Mouse (Mus musculus) frontal cortex, postnatal 14 days (tissue): ENCODE measurements at regions not wholly inside any gene's neighbourhood (a gene's known extent, or its start where the extent isn't known, plus 50 kb on each side); places are given as distances from the start of the nearest gene placed in this dataset.

Source experiments
- DNase-seq, 2 experiments: peaks; one replicate each; pipeline ENCODE4 v3.0.0; 2022; ENCODE audit warnings: low spot score in 2 of 2

DNA sequence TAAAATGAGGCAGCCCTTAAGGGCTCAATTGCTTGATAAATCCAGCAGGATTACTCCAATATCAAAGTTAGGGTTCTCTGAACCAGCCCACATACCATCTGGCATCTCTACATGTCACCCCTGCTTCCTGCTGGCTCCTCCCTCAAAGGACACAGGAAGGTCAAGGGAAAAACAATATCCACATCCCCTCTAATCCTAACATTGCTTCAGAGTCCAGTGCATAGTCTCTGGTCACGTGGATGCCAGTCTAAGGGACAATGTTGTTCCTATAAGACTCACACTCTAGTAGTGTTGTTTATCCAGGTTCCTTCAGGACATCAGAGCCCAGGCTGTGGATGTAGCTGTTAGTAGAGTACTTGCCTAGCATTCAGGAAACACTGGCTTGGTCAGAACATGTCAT, 124.9 kb upstream of the Foxa2 start:
- DNase-seq = no peak

DNA sequence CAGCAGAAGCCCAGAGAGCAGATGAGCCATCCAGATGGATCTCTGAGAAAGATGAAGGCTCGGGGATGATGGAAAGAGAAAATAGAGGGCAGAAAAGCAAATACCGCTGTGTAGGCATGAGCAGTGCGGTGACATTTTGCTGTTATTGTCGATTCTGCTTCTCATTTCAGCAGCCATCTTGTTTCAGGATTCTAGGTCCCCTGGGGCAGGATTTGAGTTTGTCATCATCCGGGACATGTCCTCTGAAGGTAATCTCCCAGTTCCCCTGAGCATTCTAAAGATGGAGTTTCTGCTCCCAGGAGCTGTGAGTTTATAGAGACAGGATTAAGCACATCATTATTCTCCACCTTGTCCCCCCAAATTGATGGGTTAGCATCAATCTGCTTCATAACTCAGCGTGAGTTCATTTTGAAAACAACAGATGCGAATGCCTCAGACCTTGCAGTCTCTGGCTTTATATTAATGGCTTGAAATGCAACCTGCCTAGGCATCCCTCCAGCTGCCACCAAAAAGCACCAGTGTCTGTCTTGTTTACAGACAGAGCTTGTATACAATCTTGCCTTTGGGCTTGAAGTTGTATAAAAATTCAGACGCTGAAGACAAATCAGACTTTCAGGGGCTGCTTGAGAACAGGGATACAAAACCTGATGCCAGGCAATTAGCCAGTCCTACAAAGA, 128.6 kb upstream of the Foxa2 start:
- no peak for DNase-seq

DNA sequence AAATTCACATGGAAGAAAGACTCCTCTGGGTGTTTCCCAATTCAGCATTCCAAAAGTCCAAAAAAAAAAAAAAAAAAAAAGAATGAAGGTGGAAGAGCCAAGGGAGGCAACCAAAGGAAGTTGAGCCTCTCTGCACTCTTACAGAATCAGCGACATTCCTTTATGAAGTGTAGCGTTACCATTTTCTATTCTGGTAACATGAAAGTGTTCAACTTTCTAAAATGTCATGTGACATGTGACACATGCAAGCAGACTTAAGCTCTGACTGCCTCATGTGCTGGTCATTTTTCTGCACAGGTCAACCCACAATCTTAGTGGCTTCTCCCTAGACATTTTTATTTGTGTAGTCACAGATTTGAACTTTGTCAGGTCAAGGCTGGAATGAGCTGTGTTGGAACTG, 133.5 kb upstream of the Foxa2 start:
- no peak for DNase-seq

DNA sequence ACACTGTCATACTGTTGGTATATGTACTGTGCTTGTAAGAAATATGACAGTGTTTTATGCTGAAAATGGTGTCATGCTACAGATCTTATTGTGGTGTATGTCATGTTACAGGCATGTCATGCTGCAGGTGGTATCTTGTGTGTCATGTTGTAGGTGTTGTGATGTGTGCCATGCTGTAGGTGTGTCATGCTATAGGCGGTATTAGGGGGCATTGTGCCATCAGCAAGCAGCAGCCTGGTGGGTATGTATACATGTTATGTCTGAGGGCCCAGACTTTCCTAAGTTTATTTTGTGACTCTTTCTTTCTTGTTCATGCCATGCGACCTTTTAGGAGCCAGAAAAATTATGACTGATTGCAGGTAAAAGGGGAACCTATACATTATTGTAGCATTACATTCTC, 134.7 kb upstream of the Foxa2 start:
- no peak for DNase-seq

DNA sequence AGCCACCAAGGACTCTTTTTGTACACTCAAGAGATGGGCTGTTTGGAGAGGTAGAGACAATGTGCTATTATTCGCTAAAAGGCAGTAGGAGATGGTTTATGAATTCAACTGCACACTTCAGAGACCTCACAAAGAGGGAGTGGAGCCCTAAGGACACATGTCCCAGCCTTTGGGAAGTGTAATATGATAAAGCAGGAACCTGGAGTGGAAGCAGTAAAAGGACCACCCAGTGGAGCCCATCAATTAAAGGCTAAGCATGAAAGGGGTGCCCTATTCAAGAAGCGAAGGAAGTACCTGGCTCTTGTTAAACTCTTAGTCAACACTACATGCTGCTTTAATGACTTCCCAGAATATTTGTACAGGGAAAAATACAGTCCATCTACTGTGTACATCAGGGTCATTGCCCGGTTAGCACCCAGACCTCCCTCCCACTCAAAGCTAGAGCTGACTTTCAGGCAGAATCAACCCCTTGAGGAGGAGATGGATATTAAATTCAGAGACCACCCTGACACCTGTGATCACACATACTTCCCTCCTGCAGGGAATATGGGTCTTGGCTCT, 135.8 kb upstream of the Foxa2 start:
- DNase-seq = no peak

DNA sequence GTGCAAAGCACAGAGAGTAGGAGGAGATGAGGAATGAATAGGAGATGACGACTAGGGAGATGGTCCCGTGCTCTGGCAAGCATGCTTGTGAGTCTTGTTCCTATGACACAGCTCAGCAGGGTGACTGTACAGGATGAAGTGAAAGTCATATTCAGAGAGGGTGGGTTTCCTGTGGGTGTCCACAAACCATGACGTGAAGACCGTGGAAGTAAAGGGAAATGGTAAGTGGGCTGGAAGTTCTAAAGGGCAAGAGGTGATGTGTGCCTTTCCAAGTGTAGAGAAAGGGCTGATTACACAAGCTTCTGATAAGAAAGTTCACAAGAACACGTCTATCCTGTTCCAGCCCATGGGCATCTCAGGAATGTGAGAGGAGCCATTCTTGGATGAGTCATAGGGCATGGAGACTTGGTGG, 138.0 kb upstream of the Foxa2 start:
- no peak for DNase-seq

DNA sequence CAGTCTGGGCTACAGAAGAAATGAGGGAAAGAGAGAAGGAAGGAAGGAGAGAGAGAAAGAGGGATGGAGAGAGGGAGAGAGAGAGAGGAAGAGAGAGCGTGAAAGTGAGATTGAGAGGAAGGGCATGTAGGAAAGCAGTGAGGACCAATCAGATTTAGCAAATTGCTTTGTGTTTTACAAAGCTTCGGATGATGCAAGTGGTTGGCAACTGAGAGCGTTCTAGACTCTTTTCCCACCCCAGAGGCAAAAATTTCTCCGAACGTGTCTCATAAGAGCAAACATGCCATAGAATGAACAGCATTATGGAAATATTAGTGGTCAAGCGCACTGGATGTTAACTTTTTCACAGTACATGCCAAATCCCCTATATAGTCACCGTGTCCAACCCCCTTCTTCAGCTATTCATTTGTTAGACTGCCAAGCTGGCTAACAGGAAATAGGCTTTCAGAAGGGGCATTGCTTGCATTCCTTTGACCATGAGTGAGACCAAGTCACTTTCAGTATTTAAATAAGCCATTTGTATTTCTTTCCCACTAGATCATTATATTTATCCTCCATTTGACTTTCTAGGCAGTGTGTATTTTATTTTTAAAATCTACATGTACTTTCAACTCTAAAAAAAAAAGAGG, 139.7 kb upstream of the Foxa2 start:
- DNase-seq = no peak

DNA sequence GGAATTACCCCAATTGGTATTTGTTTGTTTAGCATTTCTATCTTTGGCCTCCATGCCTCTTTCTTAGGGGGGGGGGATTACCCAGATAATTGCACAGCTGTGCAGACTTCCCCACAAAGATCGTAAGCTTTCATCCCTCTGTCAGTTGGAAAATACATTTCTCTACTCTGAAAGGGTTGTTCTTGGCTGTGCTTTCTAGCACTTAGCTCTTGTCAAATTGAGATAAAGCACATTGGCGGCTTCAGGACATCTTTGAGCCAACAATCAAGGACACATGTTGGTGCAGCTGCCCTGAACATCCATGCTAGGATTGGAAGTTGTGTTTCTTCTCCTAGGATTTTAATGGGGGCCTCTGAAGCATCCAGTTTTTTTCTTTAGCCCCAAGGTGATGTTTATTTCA, 142.1 kb upstream of the Foxa2 start:
- DNase-seq = no peak

DNA sequence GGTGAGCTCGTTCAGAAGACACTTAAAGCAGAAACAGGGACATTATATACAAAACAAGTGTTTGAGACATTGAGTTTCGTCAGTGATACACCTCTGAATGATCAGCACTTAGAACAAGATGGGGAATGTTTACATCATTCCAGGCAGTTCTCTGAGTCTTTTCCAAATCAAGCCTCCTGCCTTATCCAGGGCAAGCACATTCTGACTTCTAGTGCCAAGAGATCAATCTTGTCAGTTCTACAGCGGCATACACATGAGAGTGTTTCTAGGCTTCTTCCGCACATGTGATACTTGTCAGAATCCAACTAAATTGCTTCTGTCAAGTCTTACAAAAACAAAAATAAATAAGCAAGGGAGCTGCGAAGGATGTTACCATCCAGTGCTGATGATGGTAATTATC, 142.5 kb upstream of the Foxa2 start:
- DNase-seq = no peak

DNA sequence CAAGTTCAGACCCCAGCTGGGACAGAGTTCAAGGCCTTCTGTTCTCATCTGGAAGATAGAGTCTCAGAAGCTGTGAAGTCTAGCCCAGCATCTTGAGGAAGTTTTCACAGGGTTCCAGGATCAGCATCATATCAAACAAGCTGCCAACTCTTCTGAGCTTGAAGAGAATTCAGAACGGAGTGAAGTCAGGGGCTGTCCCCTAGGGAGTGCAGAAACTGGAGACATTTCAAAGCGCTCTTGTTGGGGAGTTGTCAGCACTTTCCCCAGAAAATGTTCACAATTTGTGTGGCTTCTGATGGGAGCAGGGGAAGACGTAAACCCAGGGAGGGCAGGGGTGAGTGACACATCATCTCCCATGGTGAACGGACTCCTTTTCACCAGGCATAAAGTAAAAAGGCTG, 146.2 kb upstream of the Foxa2 start:
- DNase-seq = no peak

DNA sequence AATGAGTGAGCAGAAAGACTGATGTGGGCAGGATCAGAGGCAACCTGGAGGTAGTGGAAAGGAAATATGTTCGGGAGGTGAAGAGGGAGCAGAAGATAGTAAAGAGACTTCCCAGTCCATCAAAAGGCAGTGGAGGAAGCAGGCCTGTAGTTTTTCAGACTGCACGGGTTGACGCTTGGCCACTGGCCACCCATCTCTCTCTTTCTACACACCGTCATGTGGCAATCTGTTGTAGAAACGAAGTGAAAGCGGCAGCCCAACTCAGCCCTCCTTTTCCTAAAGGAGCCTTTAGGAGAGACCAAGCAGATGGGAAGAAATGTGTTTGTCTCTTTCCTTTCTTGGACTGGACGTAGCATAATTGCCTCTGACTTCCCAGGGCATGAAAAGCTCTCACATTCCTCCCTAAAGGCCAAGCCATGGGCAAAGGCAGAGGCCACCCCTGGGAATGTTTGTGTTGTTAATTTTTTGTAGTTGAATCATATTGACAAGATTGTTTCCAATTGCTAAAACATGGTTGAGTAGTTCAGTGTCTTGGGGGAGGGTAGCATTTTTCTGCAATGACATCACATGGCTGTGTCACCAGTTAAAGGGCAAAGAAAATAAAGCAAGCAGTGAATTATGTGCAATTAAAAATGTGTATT, 150.7 kb upstream of the Foxa2 start:
- DNase-seq = no peak

DNA sequence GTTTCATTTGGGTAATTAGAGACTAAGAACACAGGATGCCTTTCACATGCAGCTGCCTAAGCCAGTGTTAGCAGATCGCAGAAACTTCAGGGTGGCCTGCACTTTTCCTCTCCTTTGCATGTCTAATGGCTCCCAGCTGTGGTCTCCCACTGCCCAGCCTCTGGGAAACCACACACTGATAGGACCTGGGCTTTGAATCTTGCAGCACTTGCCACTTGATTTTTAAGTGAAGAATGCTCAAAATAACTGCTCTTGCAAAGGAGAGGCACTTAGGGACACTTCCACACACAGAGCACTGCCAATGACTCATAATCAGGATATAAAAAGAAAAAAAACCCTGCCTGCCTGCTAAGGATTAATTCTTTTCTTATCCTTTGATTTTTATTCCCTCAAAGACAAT, 159.9 kb upstream of the Foxa2 start:
- peak in 1 of 2 experiments; percentile 10 for DNase-seq

DNA sequence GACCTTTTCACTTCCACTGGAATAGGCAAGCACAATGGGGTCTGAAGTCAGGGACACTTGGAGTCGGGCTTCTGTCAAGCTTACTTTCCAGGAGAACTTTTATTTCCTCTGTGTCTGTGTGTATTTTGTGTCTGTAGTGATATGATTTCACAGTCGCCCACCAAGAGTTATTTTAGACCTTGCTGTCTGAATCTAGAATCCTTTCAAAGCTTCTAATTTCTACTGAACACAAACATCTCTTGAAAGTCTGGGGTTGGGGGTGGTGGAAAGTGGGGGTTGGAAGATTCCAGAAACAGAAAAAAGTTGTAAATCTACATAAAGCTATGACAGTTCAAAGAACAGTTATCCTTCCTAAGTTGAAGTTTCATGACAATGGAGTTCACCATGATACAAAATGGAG, 164.0 kb upstream of the Foxa2 start:
- DNase-seq = no peak

DNA sequence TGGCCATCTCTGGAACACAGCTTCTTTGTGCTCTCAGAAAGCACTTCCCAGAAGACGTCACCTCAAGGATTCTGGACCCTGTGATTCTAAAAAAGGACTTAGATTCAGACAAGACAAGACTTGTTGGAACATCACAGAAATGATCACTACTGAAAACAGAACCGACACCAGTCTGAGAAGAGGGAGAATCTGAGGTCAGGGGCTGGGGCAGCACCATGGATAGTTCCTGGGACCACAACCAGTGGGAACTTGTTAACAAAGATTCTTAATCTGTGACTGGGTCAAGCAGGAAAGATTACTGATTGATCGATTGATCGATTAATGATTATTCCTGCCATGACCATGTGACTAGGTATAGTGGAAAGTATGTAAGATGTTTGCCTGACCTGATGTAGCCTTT, 170.4 kb upstream of the Foxa2 start:
- DNase-seq = no peak

DNA sequence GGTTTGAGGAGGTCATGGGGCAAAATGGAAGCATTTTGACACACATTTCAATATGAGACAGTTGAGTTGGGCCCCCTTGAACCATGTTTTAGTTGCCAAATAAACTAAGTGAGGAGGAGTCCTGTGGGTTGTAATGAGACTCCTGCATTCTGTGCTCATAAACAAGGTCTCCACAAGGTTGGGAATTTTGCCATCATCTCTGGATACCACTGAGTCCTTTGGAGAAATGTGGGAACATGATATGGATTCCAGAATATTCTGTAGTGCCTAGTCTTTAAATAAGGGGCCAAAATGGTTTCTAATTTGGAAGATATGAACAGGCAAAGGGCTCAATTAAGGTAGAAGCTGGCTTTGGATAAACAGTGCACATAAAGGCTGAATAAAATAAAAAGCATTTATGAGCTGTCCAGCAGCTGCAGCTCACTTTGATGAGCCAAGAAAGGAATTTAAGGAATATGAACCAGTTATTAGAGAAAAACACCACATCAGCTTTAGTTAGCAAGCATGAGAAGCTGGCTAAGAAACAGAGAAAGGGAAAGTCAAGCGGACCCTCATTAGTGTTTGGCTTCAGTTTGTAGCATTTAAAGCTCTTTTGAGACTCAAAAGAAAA, 161.3 kb upstream of the Sstr4 start:
- no peak for DNase-seq

DNA sequence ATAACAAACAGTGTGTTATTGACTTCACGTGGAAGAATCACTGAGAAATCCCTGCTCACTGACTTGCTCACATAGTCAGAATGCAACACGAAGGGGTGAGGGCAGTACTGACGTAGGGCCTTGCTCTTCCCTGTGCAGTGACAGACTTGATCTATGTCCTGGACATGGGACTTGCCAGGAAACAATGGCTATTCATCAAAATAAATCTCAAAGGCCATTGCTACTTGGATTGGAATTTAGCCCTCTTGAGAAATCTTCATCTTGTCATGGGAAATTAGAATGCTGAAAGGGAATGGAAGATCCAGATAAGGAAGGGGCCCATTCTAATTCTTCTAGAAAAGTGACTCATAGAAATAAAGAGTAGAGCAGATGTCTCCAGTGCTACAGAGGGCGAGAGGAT, 158.0 kb upstream of the Sstr4 start:
- no peak for DNase-seq

DNA sequence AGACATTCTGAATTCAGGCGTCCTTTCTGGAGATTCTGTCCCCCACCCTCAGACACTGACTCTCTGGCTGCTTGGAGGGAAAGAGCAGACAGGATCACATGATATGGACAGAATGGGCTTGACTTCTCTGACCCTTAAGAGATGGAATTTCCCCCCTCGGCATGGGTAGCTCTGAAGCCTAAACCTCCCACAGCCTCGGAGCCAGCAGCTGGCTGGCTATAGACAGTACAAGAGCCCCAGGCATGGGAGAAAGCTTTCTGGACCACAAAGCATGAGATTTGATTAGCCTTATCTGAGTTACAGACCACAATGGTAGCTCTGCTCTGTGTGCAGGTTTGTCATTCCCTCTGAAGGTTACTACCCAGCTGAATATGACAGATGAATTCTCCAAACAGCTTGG, 156.1 kb upstream of the Sstr4 start:
- no peak for DNase-seq

DNA sequence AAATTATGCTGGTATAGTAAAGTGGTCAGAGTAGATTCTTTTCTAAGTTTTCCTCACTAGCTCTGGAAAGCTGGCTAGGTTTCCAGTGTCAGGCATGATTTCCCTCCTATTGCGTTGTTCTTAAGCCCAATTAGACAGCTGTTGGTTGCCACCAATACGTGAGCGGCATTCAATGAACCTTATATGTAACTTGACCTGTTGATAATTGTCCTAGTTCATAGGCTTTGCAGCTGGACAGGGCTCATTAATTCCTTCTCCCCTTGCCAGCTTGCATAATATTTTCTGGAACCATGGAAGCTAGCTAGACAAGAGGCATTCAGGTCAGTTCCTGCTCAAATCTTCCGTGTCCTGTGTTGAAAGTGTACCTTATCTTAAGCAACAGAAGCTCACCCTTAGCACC, 152.9 kb upstream of the Sstr4 start:
- no peak for DNase-seq

DNA sequence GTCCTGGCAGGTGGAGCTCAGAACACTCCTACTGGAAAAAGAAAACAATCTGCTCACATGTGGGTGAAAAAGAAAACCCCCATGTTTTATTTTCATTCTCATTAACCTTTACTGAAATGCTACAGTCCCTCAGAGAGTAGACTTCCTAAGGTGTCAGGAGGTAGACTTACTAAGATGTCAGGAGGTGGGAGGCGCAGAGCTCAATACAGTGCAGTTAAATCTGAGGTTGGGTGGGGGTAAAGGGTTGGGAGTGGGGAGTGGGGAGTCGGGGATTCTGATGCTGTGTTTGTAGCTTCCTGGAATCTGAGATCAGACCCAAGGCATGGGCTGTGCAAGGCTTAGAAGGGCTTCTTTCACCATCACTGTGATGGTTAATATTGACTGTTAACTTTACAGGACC, 149.6 kb upstream of the Sstr4 start:
- DNase-seq = no peak

DNA sequence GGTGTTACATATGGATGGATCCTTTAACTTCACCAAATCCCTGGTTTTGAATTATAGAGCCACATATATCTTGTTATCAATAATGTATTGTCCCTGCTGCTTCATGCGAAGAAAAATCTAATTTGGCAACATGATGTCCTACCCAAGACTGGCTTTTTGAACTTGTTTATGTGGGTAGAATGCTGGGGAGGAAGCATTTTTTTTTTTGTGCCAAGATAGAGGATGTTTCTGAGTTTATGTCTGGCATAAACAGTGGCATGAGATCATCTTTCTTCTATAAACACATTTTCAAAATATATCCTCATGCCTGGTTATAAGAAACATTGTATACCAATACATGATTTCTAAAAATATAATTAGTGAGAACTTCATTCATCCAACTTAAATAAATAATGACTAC, 144.2 kb upstream of the Sstr4 start:
- no peak for DNase-seq

DNA sequence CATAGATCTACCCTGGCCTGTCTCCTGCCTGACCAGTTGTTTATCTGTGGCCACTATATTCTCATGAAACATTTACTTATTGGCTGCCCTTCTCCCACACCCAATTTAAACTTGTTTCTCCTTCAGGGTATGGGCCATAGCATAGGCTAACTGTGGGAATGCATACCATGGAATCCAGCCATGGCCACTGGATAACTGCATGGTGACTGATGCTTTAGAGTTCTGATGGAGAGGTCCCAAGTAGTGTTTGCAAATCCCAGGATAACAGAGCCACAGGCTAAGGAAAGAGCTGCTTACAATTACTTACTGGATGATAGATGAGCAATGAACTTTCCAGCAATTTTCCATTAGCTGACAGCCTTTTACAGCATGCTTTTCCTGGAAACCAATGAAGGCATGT, 139.5 kb upstream of the Sstr4 start:
- DNase-seq = no peak

DNA sequence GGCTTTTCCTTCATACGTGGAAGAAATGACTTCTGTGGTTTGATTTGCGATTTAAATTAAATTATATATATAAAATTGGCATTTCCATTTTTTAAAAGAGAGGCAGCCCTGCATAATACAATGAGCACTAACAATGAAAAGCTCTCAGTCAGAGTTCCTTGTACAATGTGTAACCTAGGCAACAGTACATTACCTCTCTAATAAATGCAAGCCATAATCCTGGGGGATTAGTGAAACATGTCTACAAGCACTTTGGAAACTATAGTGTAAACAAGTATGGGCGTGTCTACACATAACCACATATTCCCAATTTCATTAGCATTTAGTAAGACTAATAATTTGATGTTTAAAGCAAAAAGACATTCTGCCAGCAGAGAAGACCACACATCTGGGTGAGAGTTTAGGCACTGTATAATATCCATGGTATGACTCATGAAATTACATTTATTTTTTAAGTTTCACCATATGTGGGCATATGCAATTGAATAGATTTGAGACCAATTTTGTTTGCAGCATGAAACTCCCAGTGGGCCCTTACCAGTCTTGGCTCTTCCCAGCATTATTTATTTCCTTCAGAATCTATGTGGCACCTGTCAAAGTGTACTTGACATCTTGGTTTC, 130.9 kb upstream of the Sstr4 start:
- DNase-seq = no peak
